Mouse (Mus musculus) heart, embryonic 10.5 days (tissue): ENCODE results near the gene Inpp5k. TPM values are rescaled to one million over a fixed set of nuclear protein-coding genes. Genes with fewer than 3 reads are reported as not detected.

Experiments used
- DNase-seq: peaks from one replicate; pipeline ENCODE4 v3.0.0-alpha.2; 2017; ENCODE audit warnings: low spot score
- H3K27ac ChIP-seq: fragments of 300-500 bp; sonication (generic); 2 replicates; pipeline ENCODE4 v1.5.1; 2016; ENCODE audit warnings: mild to moderate bottlenecking
- H3K27me3 ChIP-seq: fragments of 300-500 bp; sonication (generic); 2 replicates; pipeline ENCODE4 v1.6.1; 2016; ENCODE audit warnings: mild to moderate bottlenecking; ENCODE audit not compliant: poor library complexity, insufficient read depth, severe bottlenecking
- H3K36me3 ChIP-seq: fragments of 300-500 bp; sonication (generic); 2 replicates; pipeline ENCODE4 v1.6.1; 2016; ENCODE audit warnings: mild to moderate bottlenecking, moderate library complexity
- H3K4me1 ChIP-seq: fragments of 300-500 bp; sonication (generic); 2 replicates; pipeline ENCODE4 v1.6.1; 2016; ENCODE audit warnings: mild to moderate bottlenecking
- H3K4me3 ChIP-seq: fragments of 300-500 bp; sonication (generic); 2 replicates; pipeline ENCODE4 v1.5.1; 2016; ENCODE audit warnings: mild to moderate bottlenecking, moderate library complexity
- H3K9me3 ChIP-seq: fragments of 300-500 bp; sonication (generic); 2 replicates; pipeline ENCODE4 v1.6.1; 2016; ENCODE audit warnings: mild to moderate bottlenecking, moderate library complexity
- WGBS: fragments of 180-500 bp; shearing (Covaris S2); methylation state at CpG from one replicate; pipeline ENCODE4 v1.1.7; 2016; 5-methylcytosine and 5-hydroxymethylcytosine counted together
- polyA plus RNA-seq: library from polyadenylated mRNA; unstranded; fragments of >200 nt; fragmentation: Nextera tagmentation; extraction: Ambion mirVana; gene quantifications from 2 replicates; pipeline ENCODE4 v1.2.1, GENCODE M21; 2016

The Inpp5k gene
- polyA plus RNA-seq, 1 experiment from 2014 or later: 16.9 TPM

GRCm38 (mm10) chr11:75660081-75660590 lies 29.3 kb downstream of the Inpp5k start:
- H3K4me1 ChIP-seq: peaks cover 30% of the 10 kb centered on the region
- peaks cover 76% of the 10 kb centered on the region for H3K36me3 ChIP-seq
- WGBS: 93% methylated on average over 12 of the region's 12 CpGs
- no peaks in the 10 kb centered on the region for H3K27me3 ChIP-seq
- DNase-seq: no peak
- no peak overlapping the region for H3K27ac ChIP-seq
- H3K9me3 ChIP-seq: no peaks in the 10 kb centered on the region
- no peak overlapping the region for H3K4me3 ChIP-seq

GRCm38 (mm10) chr11:75660941-75661800 lies 30.4 kb downstream of the Inpp5k start:
- Histone ChIP-seq H3K4me1 (peaks cover 20% of the 10 kb centered on the region), H3K36me3 (peaks cover 87% of the 10 kb centered on the region), H3K4me3 (no peak overlapping the region), H3K9me3 (no peaks in the 10 kb centered on the region), H3K27me3 (no peaks in the 10 kb centered on the region), H3K27ac (no peak overlapping the region)
- WGBS: 93% methylated on average over 21 of the region's 21 CpGs
- DNase-seq: no peak

- WGBS: 89% methylated on average over 7 of the region's 7 CpGs
- Histone ChIP-seq H3K4me1 (peaks cover 11% of the 10 kb centered on the region), H3K27ac (no peak overlapping the region)
These were observed 31.3 kb downstream of the Inpp5k start for GRCm38 (mm10) chr11:75662131-75662530.

GRCm38 (mm10) chr11:75666296-75666695 lies 35.5 kb downstream of the Inpp5k start:
- Histone ChIP-seq H3K36me3 (peaks cover 95% of the 10 kb centered on the region), H3K9me3 (no peaks in the 10 kb centered on the region), H3K27ac (no peak overlapping the region), H3K4me3 (no peak overlapping the region), H3K27me3 (no peaks in the 10 kb centered on the region), H3K4me1 (no peaks in the 10 kb centered on the region)
- WGBS: 89% methylated on average over 6 of the region's 6 CpGs
- no peak for DNase-seq

More at GRCm38 (mm10) chr11:75662131-75662530, 31.3 kb downstream of the Inpp5k start:
- no peak overlapping the region for H3K4me3 ChIP-seq
- H3K27me3 ChIP-seq: no peaks in the 10 kb centered on the region
- peaks cover 95% of the 10 kb centered on the region for H3K36me3 ChIP-seq
- no peaks in the 10 kb centered on the region for H3K9me3 ChIP-seq
- DNase-seq: no peak

GRCm38 (mm10) chr11:75668621-75669020 lies 37.8 kb downstream of the Inpp5k start:
- 80% methylated on average over 3 of the region's 3 CpGs for WGBS
- no peak for DNase-seq
- Histone ChIP-seq H3K4me1 (no peaks in the 10 kb centered on the region), H3K27me3 (no peaks in the 10 kb centered on the region), H3K27ac (no peak overlapping the region), H3K4me3 (no peak overlapping the region), H3K9me3 (no peaks in the 10 kb centered on the region), H3K36me3 (peaks cover 96% of the 10 kb centered on the region)

- no peak overlapping the region for H3K27ac ChIP-seq
- no peak for DNase-seq
- H3K9me3 ChIP-seq: no peaks in the 10 kb centered on the region
- WGBS: 88% methylated on average over 11 of the region's 11 CpGs
- H3K27me3 ChIP-seq: no peaks in the 10 kb centered on the region
- H3K4me3 ChIP-seq: no peak overlapping the region
- H3K4me1 ChIP-seq: no peaks in the 10 kb centered on the region
- peaks cover 97% of the 10 kb centered on the region for H3K36me3 ChIP-seq
These were observed 38.5 kb downstream of the Inpp5k start for GRCm38 (mm10) chr11:75669176-75669852.

- no peak for DNase-seq
- Histone ChIP-seq H3K4me1 (no peaks in the 10 kb centered on the region), H3K36me3 (peaks cover 93% of the 10 kb centered on the region), H3K4me3 (no peak overlapping the region), H3K27me3 (no peaks in the 10 kb centered on the region), H3K27ac (no peak overlapping the region), H3K9me3 (no peaks in the 10 kb centered on the region)
- whole genome bisulfite sequencing: 90% methylated on average over 12 of the region's 12 CpGs
These were observed 39.0 kb downstream of the Inpp5k start for GRCm38 (mm10) chr11:75669853-75670200.

- Histone ChIP-seq H3K9me3 (no peaks in the 10 kb centered on the region), H3K27me3 (no peaks in the 10 kb centered on the region), H3K4me3 (no peak overlapping the region), H3K36me3 (peaks cover 77% of the 10 kb centered on the region), H3K4me1 (no peaks in the 10 kb centered on the region), H3K27ac (no peak overlapping the region)
- no peak for DNase-seq
- WGBS: 89% methylated on average over 22 of the region's 22 CpGs
These were observed 40.8 kb downstream of the Inpp5k start for GRCm38 (mm10) chr11:75671426-75672180.

GRCm38 (mm10) chr11:75673411-75673810 lies 42.6 kb downstream of the Inpp5k start:
- 88% methylated on average over 5 of the region's 5 CpGs for WGBS
- peaks cover 59% of the 10 kb centered on the region for H3K36me3 ChIP-seq

GRCm38 (mm10) chr11:75674875-75675274 lies 44.1 kb downstream of the Inpp5k start:
- 75% methylated on average over 3 of the region's 3 CpGs for WGBS
- no peaks in the 10 kb centered on the region for H3K9me3 ChIP-seq
- DNase-seq: no peak
- no peaks in the 10 kb centered on the region for H3K27me3 ChIP-seq
- no peak overlapping the region for H3K27ac ChIP-seq
- peaks cover 7% of the 10 kb centered on the region; the same call in 1 of the 2 replicates for H3K4me1 ChIP-seq
- H3K36me3 ChIP-seq: peaks cover 44% of the 10 kb centered on the region
- H3K4me3 ChIP-seq: no peak overlapping the region

More at GRCm38 (mm10) chr11:75673411-75673810, 42.6 kb downstream of the Inpp5k start:
- no peak overlapping the region for H3K4me3 ChIP-seq
- H3K9me3 ChIP-seq: no peaks in the 10 kb centered on the region
- H3K27me3 ChIP-seq: no peaks in the 10 kb centered on the region
- DNase-seq: no peak
- no peak overlapping the region for H3K27ac ChIP-seq
- H3K4me1 ChIP-seq: peaks cover under 1% of the 10 kb centered on the region; the same call in 1 of the 2 replicates

GRCm38 (mm10) chr11:75677881-75678746 lies 47.3 kb downstream of the Inpp5k start:
- Histone ChIP-seq H3K4me1 (peaks cover 17% of the 10 kb centered on the region), H3K4me3 (peak overlapping the region; percentile 79), H3K27ac (peak overlapping the region; percentile 93; the same call in 1 of the 2 replicates), H3K27me3 (no peaks in the 10 kb centered on the region), H3K36me3 (peaks cover 22% of the 10 kb centered on the region), H3K9me3 (no peaks in the 10 kb centered on the region)
- WGBS: 83% methylated on average over 3 of the region's 3 CpGs
- no peak for DNase-seq
